Mouse (Mus musculus) lung, adult 2 months (tissue): ENCODE measurements around the gene Ppp2r3c. TPM values are rescaled to one million over a fixed set of nuclear protein-coding genes. Genes with fewer than 3 reads are reported as not detected.
A peak's percentile ranks its signal among the peaks of the same experiment; 100 is the strongest.
"Not testable (repeated sequence)": the region's sequence is repeated elsewhere in the genome, so short reads cannot be mapped to it uniquely, and the experiment has no call there.

ENCODE experiments used
- DNase-seq: peaks from one replicate; pipeline ENCODE4 v3.0.0; 2022
- H3K4me1 ChIP-seq: fragments of 200-500 bp; 2 replicates; pipeline ENCODE4 v1.6.1; 2011; ENCODE audit warnings: low read length; ENCODE audit not compliant: control insufficient read depth, insufficient read depth
- H3K4me3 ChIP-seq: fragments of 200-500 bp; replicated peaks from 2 replicates; pipeline ENCODE3; 2011; ENCODE audit warnings: low read depth, mild to moderate bottlenecking, control low read depth, low read length; ENCODE audit errors: extremely low read depth
- CTCF ChIP-seq: fragments of 200-500 bp; IDR thresholded peaks from 2 replicates; pipeline ENCODE4 v1.5.1; 2011; ENCODE audit warnings: mild to moderate bottlenecking, low read length, control low read depth; ENCODE audit not compliant: insufficient read depth
- POLR2A ChIP-seq: fragments of 200-500 bp; IDR thresholded peaks from 2 replicates; pipeline ENCODE4 v1.6.1; 2011; ENCODE audit warnings: low read depth, mild to moderate bottlenecking, control low read depth, low read length, borderline replicate concordance; ENCODE audit errors: extremely low read depth
- WGBS: fragments of 180-500 bp; shearing (Covaris S2); methylation state at CpG from one replicate; pipeline ENCODE4 v1.1.7; 2018; 5-methylcytosine and 5-hydroxymethylcytosine counted together
- polyA plus RNA-seq: library from polyadenylated mRNA; depleted of rRNA; stranded (reverse); fragments of >200 nt; gene quantifications from 2 replicates; pipeline ENCODE4 v1.2.3, GENCODE M21; 2012; rRNA removed

Ppp2r3c gene
- polyA plus RNA-seq, 1 experiment = 1.9 TPM

DNA sequence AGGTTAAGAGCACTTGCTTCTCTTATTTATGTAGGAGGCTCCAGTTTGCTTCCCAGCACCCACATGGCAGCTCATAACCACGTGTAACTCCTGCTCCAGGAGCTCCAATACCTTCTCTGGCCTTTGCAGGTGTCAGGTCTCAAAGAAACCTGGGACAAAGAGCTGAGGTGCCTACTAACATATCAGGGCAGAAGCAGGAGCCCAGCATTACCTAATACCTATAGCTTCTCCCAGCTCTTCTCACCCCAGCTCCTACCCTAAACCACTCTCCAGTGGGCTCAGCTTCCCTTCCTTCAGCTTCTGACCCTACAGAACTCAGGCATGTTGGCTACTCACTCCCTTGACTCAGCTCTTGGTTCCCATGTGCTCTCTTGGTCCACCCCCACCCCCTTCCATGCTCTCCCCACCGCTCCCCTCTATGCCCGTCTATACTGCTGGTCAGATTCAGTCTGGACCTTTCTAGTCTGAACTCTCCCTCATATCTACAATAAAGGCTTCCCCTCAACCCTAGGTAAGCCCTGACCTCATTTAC lies 1.9 kb downstream of the Ppp2r3c start:
- 84% methylated on average over 3 of the region's 3 CpGs for WGBS
- DNase-seq = no peak
- H3K4me3 ChIP-seq = no peak overlapping the region

GRCm38 (mm10) chr12:55299336-55299735 lies 3.5 kb downstream of the Ppp2r3c start, which contains the start of gene 1110008L16Rik:
1110008L16Rik (plus strand) TSS chr12:55299577.
- Histone ChIP-seq H3K4me3 (no peak within 1 kb of the TSS), H3K4me1 (peaks cover 12% of the 10 kb centered on the region; the same call in 1 of the 2 replicates)
- TF ChIP-seq POLR2A (no peak), CTCF (no peak)
- WGBS = 78% methylated on average over 5 of the region's 5 CpGs
- no peak for DNase-seq

More for the DNA sequence above, 1.9 kb downstream of the Ppp2r3c start:
- H3K4me1 ChIP-seq = peaks cover 12% of the 10 kb centered on the region; the same call in 1 of the 2 replicates
- no peak for TF ChIP-seq CTCF
- no peak for TF ChIP-seq POLR2A

DNA sequence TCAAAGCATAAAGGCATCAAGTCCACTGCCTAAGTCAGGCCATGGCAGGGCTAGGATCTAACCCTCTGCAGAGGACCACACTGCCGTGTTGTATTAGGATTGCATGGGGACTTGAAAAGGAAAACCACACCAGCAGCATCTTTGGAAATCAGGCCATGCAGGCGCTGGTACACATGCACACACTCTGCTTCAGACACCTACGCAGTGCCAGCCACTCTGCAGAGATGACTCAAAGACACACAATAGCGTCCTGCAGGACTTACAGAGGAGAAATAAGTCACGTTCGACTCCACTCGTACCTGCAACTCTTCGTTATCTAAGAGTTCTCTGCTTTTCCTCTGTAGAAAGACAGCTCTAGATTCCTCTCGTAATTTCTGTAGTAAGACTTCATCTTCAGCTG lies 4.7 kb downstream of the Ppp2r3c start:
- Histone ChIP-seq H3K4me1 (peaks cover 9% of the 10 kb centered on the region; the same call in 1 of the 2 replicates), H3K4me3 (no peak overlapping the region)
- TF ChIP-seq CTCF = no peak
- TF ChIP-seq POLR2A = no peak
- no peak for DNase-seq
- WGBS = 94% methylated on average over 9 of the region's 9 CpGs

GRCm38 (mm10) chr12:55277583-55277982 lies 25.2 kb downstream of the Ppp2r3c start:
- WGBS = 82% methylated on average over 3 of the region's 6 CpGs
- H3K4me1 ChIP-seq, H3K4me3 ChIP-seq, DNase-seq: not testable (repeated sequence)

DNA sequence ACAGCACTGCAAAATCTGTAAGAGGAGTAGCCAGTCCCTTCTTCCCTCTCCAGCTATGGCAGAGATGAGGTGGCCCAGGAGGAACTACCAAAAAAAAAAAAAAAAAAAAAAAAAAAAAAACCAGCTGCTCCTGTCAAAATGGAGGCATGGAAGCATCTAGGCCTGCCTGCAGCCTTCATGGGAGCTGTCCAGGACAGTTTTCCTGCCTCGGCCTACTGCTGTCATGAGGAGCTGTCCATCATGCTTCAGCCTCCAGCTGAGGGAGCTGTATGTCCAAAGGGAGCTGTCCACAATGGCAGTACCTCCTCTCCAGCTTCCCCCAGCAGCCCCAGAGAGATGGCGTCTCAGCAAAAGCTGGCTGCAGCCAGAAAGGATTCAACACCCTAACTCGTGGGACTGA lies 30.6 kb downstream of the Ppp2r3c start:
- no peak for DNase-seq
- TF ChIP-seq POLR2A (no peak), CTCF (no peak)
- 70% methylated on average over 3 of the region's 3 CpGs for WGBS
- H3K4me3 ChIP-seq = no peak overlapping the region
- no peaks in the 10 kb centered on the region for H3K4me1 ChIP-seq

GRCm38 (mm10) chr12:55263385-55263784 lies 39.4 kb downstream of the Ppp2r3c start:
- not testable (repeated sequence) for H3K4me3 ChIP-seq, DNase-seq, H3K4me1 ChIP-seq
- WGBS = no CpG with 5 or more reads among the region's 5 CpGs

GRCm38 (mm10) chr12:55261950-55262349 lies 40.8 kb downstream of the Ppp2r3c start:
- DNase-seq, H3K4me1 ChIP-seq, H3K4me3 ChIP-seq: not testable (repeated sequence)
- no CpG with 5 or more reads among the region's 8 CpGs for WGBS

- not testable (repeated sequence) for DNase-seq, H3K4me3 ChIP-seq, H3K4me1 ChIP-seq
- WGBS = no CpG with 5 or more reads among the region's 8 CpGs
Observed at GRCm38 (mm10) chr12:55242243-55242642, 60.6 kb downstream of the Ppp2r3c start.

- H3K4me3 ChIP-seq = peak overlapping the region; percentile 23
- WGBS = under 1% methylated on average over 11 of the region's 25 CpGs
- not testable (repeated sequence) for H3K4me1 ChIP-seq
- DNase-seq = peak; percentile 4
Observed at GRCm38 (mm10) chr12:55230520-55230861, 72.3 kb downstream of the Ppp2r3c start.

GRCm38 (mm10) chr12:55229626-55230519 lies 72.9 kb downstream of the Ppp2r3c start, which contains the start of gene Srp54c:
Srp54c (plus strand) TSS chr12:55230168.
- H3K4me1 ChIP-seq, DNase-seq: not testable (repeated sequence)
- H3K4me3 ChIP-seq = peak within 1 kb of the TSS; percentile 23
- WGBS = no CpG with 5 or more reads among the region's 57 CpGs

Other genes with a start within 250 kb of the Ppp2r3c start
- gene 2700097O09Rik, start 222.9 kb downstream of the Ppp2r3c start, polyA plus RNA-seq = 3.3 and 6.4 TPM in 2 replicates
- 16.7 and 21.0 TPM in 2 replicates for gene Srp54a, start 222.7 kb downstream of the Ppp2r3c start, polyA plus RNA-seq
- gene Fam177a, start 178.5 kb downstream of the Ppp2r3c start, polyA plus RNA-seq = 17.7 and 22.7 TPM in 2 replicates
- 15.9 and 27.4 TPM in 2 replicates for gene Srp54b, start 147.9 kb downstream of the Ppp2r3c start, polyA plus RNA-seq
- gene 1700047I17Rik2, start 103.4 kb downstream of the Ppp2r3c start, polyA plus RNA-seq = not detected in 2 replicates
- 5.4 and 7.9 TPM in 2 replicates for gene Srp54c, start 72.8 kb downstream of the Ppp2r3c start, polyA plus RNA-seq
- 2.3 and 3.1 TPM in 2 replicates for gene 1110008L16Rik, start 3.4 kb downstream of the Ppp2r3c start, polyA plus RNA-seq
- gene Psma6, start 81.2 kb upstream of the Ppp2r3c start, polyA plus RNA-seq = 25.9 and 41.7 TPM in 2 replicates
- 282 and 367 TPM in 2 replicates for gene Nfkbia, start 189.6 kb upstream of the Ppp2r3c start, polyA plus RNA-seq